ENCODE assay signal across 12 mouse cellular contexts in the genomic region with DNA sequence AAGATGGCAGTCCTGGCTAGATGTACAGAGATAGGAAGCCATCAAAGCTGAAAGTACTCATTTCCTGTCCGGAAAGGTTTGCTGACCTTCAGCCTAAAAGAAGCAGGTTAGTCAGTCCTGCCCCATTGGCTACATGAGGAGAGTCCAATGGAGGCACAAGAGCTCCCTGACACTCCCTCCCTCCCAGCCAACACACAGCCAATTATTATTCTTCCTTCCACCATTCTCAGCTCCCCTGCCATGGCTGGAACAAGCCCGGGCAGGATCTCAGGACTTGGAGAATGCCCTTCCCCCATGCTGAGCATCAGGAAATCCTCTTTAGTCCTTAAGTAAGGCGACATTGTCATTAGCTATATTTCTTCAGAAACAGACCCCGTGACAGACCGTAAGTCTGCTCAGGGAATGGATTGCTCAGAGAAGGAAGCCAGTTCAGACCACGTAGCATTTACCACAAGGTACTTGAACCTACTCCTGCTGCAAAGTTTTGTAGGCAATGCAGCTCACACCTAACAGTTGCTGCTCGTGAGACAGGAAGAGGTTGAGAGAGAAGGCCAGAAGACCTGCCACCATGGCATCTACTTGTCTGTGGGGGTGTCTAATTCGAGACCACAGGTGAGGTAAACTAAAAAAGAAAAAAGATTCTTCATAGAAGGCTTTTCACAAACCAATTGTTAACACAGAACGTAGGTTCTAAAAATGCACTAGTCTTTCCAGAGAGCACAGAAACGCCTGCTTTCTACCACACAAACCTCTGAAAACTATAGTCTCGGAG. TPM values are rescaled to one million over a fixed set of nuclear protein-coding genes. Genes with fewer than 3 reads are reported as not detected.
DNase-seq lines count a peak whose midpoint lies in the region; ATAC-seq and TF ChIP-seq lines count a peak whose summit lies in the region.
"Had no signal": no experiment of that assay in that cellular context is flagged by ENCODE, and none has a peak within 500 bp of the region (broad histone marks: within the 10 kb centered on the region; RNA-seq: fewer than 3 reads in every experiment).

No protein-coding gene starts in this region.

- WGBS in kidney, postnatal 0 days, result 70% methylated on average over 11 of the region's 11 CpGs

- no peaks in the 10 kb centered on the region for H3K4me1 ChIP-seq in kidney, postnatal 0 days (replicated peaks; ENCODE audit: insufficient read depth, low read length)
- no peaks in the 10 kb centered on the region for H3K4me1 ChIP-seq in ES-Bruce4 (ENCODE audit: control insufficient read depth, insufficient read depth, low read length)
- H3K4me1 ChIP-seq: midbrain, embryonic 10.5 days; neural tube, embryonic 15.5 days had no signal

- H3K36me3 ChIP-seq in kidney, postnatal 0 days (ENCODE audit: insufficient read depth, low read length), result no peaks in the 10 kb centered on the region
- no peaks in the 10 kb centered on the region for H3K36me3 ChIP-seq in ES-Bruce4 (ENCODE audit: control insufficient read depth, insufficient read depth, low read length, poor library complexity, severe bottlenecking)
- H3K36me3 ChIP-seq: midbrain, embryonic 10.5 days; neural tube, embryonic 15.5 days had no signal

- TF ChIP-seq CTCF in kidney, postnatal 0 days (IDR thresholded peaks at IDR 0.05; ENCODE audit: low read depth), result no peak
- no peak for TF ChIP-seq CTCF in ES-Bruce4 (IDR thresholded peaks at IDR 0.05; ENCODE audit: low read depth, low read length)

- peak overlapping the region; percentile 60 for H3K27ac ChIP-seq in kidney, postnatal 0 days
- peak overlapping the region; percentile 89 for H3K27ac ChIP-seq in ES-Bruce4 (ENCODE audit: insufficient read depth, low read length)
- H3K27ac ChIP-seq: midbrain, embryonic 10.5 days; neural tube, embryonic 15.5 days had no signal

- no peaks in the 10 kb centered on the region for H3K27me3 ChIP-seq in kidney, postnatal 0 days (ENCODE audit: insufficient read depth, low read length)
- H3K27me3 ChIP-seq in ES-Bruce4 (ENCODE audit: control insufficient read depth, insufficient read depth, low read length, poor library complexity, severe bottlenecking), result no peaks in the 10 kb centered on the region
- H3K27me3 ChIP-seq: neural tube, embryonic 15.5 days had no signal

- H3K9me3 ChIP-seq in kidney, postnatal 0 days (replicated peaks; ENCODE audit: low read length), result no peaks in the 10 kb centered on the region
- peaks cover 35% of the 10 kb centered on the region for H3K9me3 ChIP-seq in ES-Bruce4 (replicated peaks; ENCODE audit: control insufficient read depth, insufficient read depth, low read length, poor library complexity, severe bottlenecking)
- H3K9me3 ChIP-seq: neural tube, embryonic 15.5 days had no signal

- TF ChIP-seq EP300 in ES-Bruce4 (IDR thresholded peaks at IDR 0.05; ENCODE audit: insufficient read depth, low read depth, low read length), result peak; percentile 69; the same call in 1 of the 2 replicates

- DNase-seq in kidney, postnatal 0 days (ENCODE audit: low spot score), result peak; percentile 28
- no peak for DNase-seq in kidney, adult 11 months
- DNase-seq in A20 (ENCODE audit: low read depth, low spot score), result peak; percentile 5
- peak; percentile 20 to 52 for DNase-seq in kidney, postnatal 25 days
- no peak for DNase-seq in layer of hippocampus, adult 9-11 months
- DNase-seq: adrenal gland, postnatal 36 days; cerebellum, postnatal 10 days had no signal

- H3K4me2 ChIP-seq in kidney, postnatal 0 days (ENCODE audit: low read length), result no peak overlapping the region
- H3K4me2 ChIP-seq: neural tube, embryonic 15.5 days had no signal

- H3K4me3 ChIP-seq in kidney, postnatal 0 days (replicated peaks; ENCODE audit: low read depth, low read length), result no peak overlapping the region
- no peak overlapping the region for H3K4me3 ChIP-seq in ES-Bruce4 (ENCODE audit: low read depth, low read length)
- H3K4me3 ChIP-seq: erythroblast, embryonic 14.5 days; midbrain, embryonic 10.5 days; neural tube, embryonic 15.5 days had no signal

- ATAC-seq in kidney, postnatal 0 days (replicated peaks; ENCODE audit: low FRiP score, low read depth), result no peak
- no peak for ATAC-seq in cerebellum, adult (ENCODE audit: insufficient number of reproducible peaks, low FRiP score, low TSS enrichment)

- TF ChIP-seq POLR2A in ES-Bruce4 (IDR thresholded peaks at IDR 0.05; ENCODE audit: insufficient read depth, low read length), result no peak

- no peak overlapping the region for H3K9ac ChIP-seq in kidney, postnatal 0 days (ENCODE audit: low read depth, low read length)
- H3K9ac ChIP-seq in ES-Bruce4 (ENCODE audit: low read depth, poor library complexity, severe bottlenecking), result no peak overlapping the region
- H3K9ac ChIP-seq: neural tube, embryonic 15.5 days had no signal

RNA-seq across cellular contexts. Expression of gene Cd38, which starts 15.1 kb away (rescaled TPM):
- polyA plus RNA-seq in kidney, postnatal 0 days (2015; fragmentation: Nextera tagmentation; extraction: Ambion mirVana), result 26.9 and 28.5 TPM in 2 replicates
- 4.9 and 6.3 TPM in 2 replicates for polyA plus RNA-seq in ES-Bruce4 (2011; ENCODE audit: insufficient read depth, insufficient read length, low read depth, missing spikeins)
- polyA plus RNA-seq: erythroblast, embryonic 14.5 days had no signal

RNA-seq across cellular contexts. Expression of gene Fbxl5, which starts 31.8 kb away (rescaled TPM):
- 61.0 and 62.1 TPM in 2 replicates for polyA plus RNA-seq in kidney, postnatal 0 days (2015; fragmentation: Nextera tagmentation; extraction: Ambion mirVana)
- polyA plus RNA-seq in ES-Bruce4 (2011; ENCODE audit: insufficient read depth, insufficient read length, low read depth, missing spikeins), result 89.0 and 98.2 TPM in 2 replicates

RNA-seq across cellular contexts. Expression of gene Bst1, which starts 34.6 kb away (rescaled TPM):
- polyA plus RNA-seq in kidney, postnatal 0 days (2015; fragmentation: Nextera tagmentation; extraction: Ambion mirVana), result 4.0 and 4.1 TPM in 2 replicates
- polyA plus RNA-seq in ES-Bruce4 (2011; ENCODE audit: insufficient read depth, insufficient read length, low read depth, missing spikeins), result 2.2 and 6.2 TPM in 2 replicates
- polyA plus RNA-seq: erythroblast, embryonic 14.5 days; midbrain, embryonic 10.5 days had no signal

RNA-seq across cellular contexts. Expression of gene Gm7879, which starts 59.7 kb away (rescaled TPM):
- not detected in 2 replicates for polyA plus RNA-seq in kidney, postnatal 0 days (2015; fragmentation: Nextera tagmentation; extraction: Ambion mirVana)
- polyA plus RNA-seq in ES-Bruce4 (2011; ENCODE audit: insufficient read depth, insufficient read length, low read depth, missing spikeins), result not detected in 2 replicates

Comparison
In these comparisons a context has a peak if more than half of its experiments do, and no peak if none do; other contexts are left out.
1. DNase-seq: peak in kidney, postnatal 0 days (single experiment), A20 (single experiment) and kidney, postnatal 25 days (2 of 2); none in kidney, adult 11 months (single experiment) and layer of hippocampus, adult 9-11 months (single experiment).